Mouse (Mus musculus) adrenal gland, postnatal 10 days (tissue): ENCODE data around the gene 2200002J24Rik. TPM values are rescaled to one million over a fixed set of nuclear protein-coding genes. Genes with fewer than 3 reads are reported as not detected.
"Not testable (repeated sequence)": the region's sequence is repeated elsewhere in the genome, so short reads cannot be mapped to it uniquely, and the experiment has no call there.

Source experiments
- DNase-seq: peaks from one replicate; pipeline ENCODE4 v3.0.0; 2021; ENCODE audit warnings: mixed read lengths
- total RNA-seq, 2 experiments: library from RNA; stranded (reverse); gene quantifications; 2 replicates each; pipeline ENCODE4 v1.2.3; 2021

2200002J24Rik gene
- total RNA-seq, 2 experiments from 2014 or later = 2.6 TPM; not detected in 1

- DNase-seq = no peak
These were observed 30.1 kb downstream of the 2200002J24Rik start for GRCm38 (mm10) chr7:30728739-30729395.

GRCm38 (mm10) chr7:30729396-30730063, 30.8 kb downstream of the 2200002J24Rik start, which contains the start of gene Tmem147:
Tmem147 (minus strand) TSS chr7:30729540.
- DNase-seq = peak; percentile 98

GRCm38 (mm10) chr7:30730064-30730722, 31.5 kb downstream of the 2200002J24Rik start:
- DNase-seq = peak; percentile 21

DNA sequence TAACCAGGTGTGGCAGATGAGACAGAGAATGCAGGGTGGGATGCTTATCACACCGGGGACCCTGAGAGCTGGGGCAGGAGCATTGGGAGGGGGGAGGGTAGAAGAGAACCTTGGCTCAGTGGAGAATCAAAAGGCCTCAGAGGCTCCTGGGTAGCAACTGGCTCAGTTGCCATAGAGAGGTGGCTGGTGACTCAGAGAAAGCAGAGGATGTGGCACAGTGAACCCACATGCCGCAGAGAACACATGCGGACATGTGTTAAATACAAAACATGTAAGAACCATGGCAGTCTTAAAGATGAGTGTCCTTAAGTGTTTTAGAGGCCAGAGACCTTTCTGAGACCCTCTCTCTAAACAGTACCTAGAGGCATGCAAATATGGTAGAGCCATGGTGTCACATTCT, 37.5 kb downstream of the 2200002J24Rik start:
- no peak for DNase-seq

GRCm38 (mm10) chr7:30742570-30742969, 43.8 kb downstream of the 2200002J24Rik start:
- not testable (repeated sequence) for DNase-seq

DNA sequence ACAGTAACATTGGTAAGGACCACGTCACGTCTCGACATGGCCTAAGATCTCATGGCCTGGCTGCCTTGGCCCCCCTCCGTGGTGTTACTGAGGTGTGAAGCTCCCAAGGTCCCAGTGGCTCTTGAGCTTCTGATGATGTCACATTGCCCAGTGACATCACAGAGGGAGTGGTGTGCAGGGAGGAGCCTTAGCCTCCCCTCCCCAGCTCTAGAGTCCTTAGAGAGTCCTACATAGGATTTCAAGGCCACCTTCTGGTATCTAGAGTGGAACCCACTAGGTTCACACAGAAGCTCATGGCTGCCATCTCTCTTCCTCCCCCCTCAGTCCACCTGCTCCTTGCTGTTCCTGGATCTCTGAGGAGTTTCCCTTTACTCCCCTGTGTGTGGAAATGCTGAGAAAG, 44.9 kb downstream of the 2200002J24Rik start, which contains the start of gene Gapdhs:
Gene Gapdhs, minus strand, starts transcription at position 65 of the 400 bp plus-strand sequence.
- DNase-seq = not testable (repeated sequence)

DNA sequence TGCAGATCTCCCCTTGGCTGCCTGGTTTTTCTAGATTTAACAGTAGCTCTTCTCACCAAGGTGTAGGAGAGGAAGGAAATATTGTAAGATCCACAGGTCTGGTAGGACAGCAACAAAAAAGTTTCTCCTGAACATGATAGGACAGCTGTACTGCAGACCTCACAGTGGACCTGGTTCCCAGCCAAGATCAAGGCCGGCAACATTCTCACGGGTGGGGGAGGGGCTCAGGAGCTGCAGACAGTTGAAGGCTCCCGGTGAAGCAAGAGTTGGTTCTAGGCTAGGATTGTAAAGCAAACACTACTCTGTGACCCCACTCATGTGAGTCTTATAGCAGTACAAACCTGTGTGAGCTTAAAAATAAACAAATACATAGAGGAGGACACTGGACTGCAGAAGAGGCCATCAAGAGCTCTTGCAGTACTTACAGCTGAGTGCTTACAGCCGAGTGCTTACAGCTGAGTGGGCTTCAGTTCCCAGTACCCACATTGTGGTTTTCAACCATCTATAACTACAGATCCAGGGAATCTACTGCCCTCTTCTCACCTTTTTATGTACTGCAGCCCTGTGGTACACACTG, 45.4 kb downstream of the 2200002J24Rik start:
- DNase-seq = peak; percentile 82

- DNase-seq = no peak
These were observed 48.9 kb downstream of the 2200002J24Rik start for GRCm38 (mm10) chr7:30747525-30748204.

Other genes starting within 250 kb of the 2200002J24Rik start
- gene Kirrel2, start 241.2 kb upstream of the 2200002J24Rik start, total RNA-seq = not detected
- not detected for gene Nphs1, start 240.6 kb upstream of the 2200002J24Rik start, total RNA-seq
- gene Prodh2, start 205.3 kb upstream of the 2200002J24Rik start, total RNA-seq = 10 to 100 TPM; 26.0 to 56.1 TPM
- 10 to 100 TPM in 1 of 2 experiments, 1 to 10 TPM in 1; 5.0 to 11.7 TPM for gene Arhgap33, start 163.9 kb upstream of the 2200002J24Rik start, total RNA-seq
- 10 to 100 TPM; 25.5 to 68.9 TPM for gene Hspb6, start 146.7 kb upstream of the 2200002J24Rik start, total RNA-seq
- gene Proser3, start 146.6 kb upstream of the 2200002J24Rik start, total RNA-seq = 10 to 100 TPM in 1 of 2 experiments, 1 to 10 TPM in 1; 5.3 to 10.1 TPM
- gene Lin37, start 139.1 kb upstream of the 2200002J24Rik start, total RNA-seq = 10 to 100 TPM; 34.4 to 40.5 TPM
- gene U2af1l4, start 135.6 kb upstream of the 2200002J24Rik start, total RNA-seq = 10 to 100 TPM; 61.4 to 71.1 TPM
- 1 to 10 TPM; 2.4 to 7.1 TPM for gene Gm49396, start 135.6 kb upstream of the 2200002J24Rik start, total RNA-seq
- gene Psenen, start 135.3 kb upstream of the 2200002J24Rik start, total RNA-seq = 100 to 1,000 TPM; 119 to 128 TPM
- 1 to 10 TPM; 2.6 to 4.7 TPM for gene Igflr1, start 133.5 kb upstream of the 2200002J24Rik start, total RNA-seq
- gene Kmt2b, start 110.2 kb upstream of the 2200002J24Rik start, total RNA-seq = 10 to 100 TPM; 34.9 to 48.7 TPM
- gene Zbtb32, start 100.0 kb upstream of the 2200002J24Rik start, total RNA-seq = under 1 TPM; 0.18 to 0.27 TPM
- gene Upk1a, start 86.1 kb upstream of the 2200002J24Rik start, total RNA-seq = under 1 TPM; 0.33 to 0.48 TPM
- gene Cox6b1, start 72.8 kb upstream of the 2200002J24Rik start, total RNA-seq = 1,000 to 10,000 TPM; 3,012 to 3,285 TPM
- not detected for gene Etv2, start 63.1 kb upstream of the 2200002J24Rik start, total RNA-seq
- gene Rbm42, start 48.6 kb upstream of the 2200002J24Rik start, total RNA-seq = 10 to 100 TPM; 64.5 to 72.9 TPM
- gene Haus5, start 33.9 kb upstream of the 2200002J24Rik start, total RNA-seq = 10 to 100 TPM; 10.5 to 12.4 TPM
- gene Pmis2, start 27.3 kb upstream of the 2200002J24Rik start, total RNA-seq = not detected
- 1 to 10 TPM; 2.3 to 3.1 TPM for gene Atp4a, start 13.3 kb downstream of the 2200002J24Rik start, total RNA-seq
- 100 to 1,000 TPM; 246 to 247 TPM for gene Tmem147, start 30.6 kb downstream of the 2200002J24Rik start, total RNA-seq
- gene Gapdhs, start 44.8 kb downstream of the 2200002J24Rik start, total RNA-seq = not detected
- gene Sbsn, start 52.5 kb downstream of the 2200002J24Rik start, total RNA-seq = 10 to 100 TPM; 25.4 to 34.6 TPM
- 1 to 10 TPM; 2.6 to 3.9 TPM for gene Dmkn, start 64.8 kb downstream of the 2200002J24Rik start, total RNA-seq
- gene Krtdap, start 89.0 kb downstream of the 2200002J24Rik start, total RNA-seq = 1 to 10 TPM; 1.5 to 1.6 TPM
- 1 to 10 TPM in 1 of 2 experiments, under 1 TPM in 1; 0.94 to 1.7 TPM for gene Ffar2, start 124.8 kb downstream of the 2200002J24Rik start, total RNA-seq
- gene Ffar3, start 157.3 kb downstream of the 2200002J24Rik start, total RNA-seq = under 1 TPM; 0.27 to 0.88 TPM
- gene Ffar1, start 162.6 kb downstream of the 2200002J24Rik start, total RNA-seq = under 1 TPM; 0.09 to 0.12 TPM
- gene Cd22, start 181.4 kb downstream of the 2200002J24Rik start, total RNA-seq = 1 to 10 TPM; 3.3 to 5.1 TPM
- gene Mag, start 215.9 kb downstream of the 2200002J24Rik start, total RNA-seq = under 1 TPM; 0.45 to 0.58 TPM
- 1 to 10 TPM in 1 of 2 experiments, not detected in 1; 1.1 TPM for gene Hamp2, start 225.8 kb downstream of the 2200002J24Rik start, total RNA-seq
- 1 to 10 TPM in 1 of 2 experiments, under 1 TPM in 1; 0.88 to 1.3 TPM for gene Hamp, start 245.1 kb downstream of the 2200002J24Rik start, total RNA-seq